ENCODE assay signal across 9 mouse cellular contexts in the genomic region with DNA sequence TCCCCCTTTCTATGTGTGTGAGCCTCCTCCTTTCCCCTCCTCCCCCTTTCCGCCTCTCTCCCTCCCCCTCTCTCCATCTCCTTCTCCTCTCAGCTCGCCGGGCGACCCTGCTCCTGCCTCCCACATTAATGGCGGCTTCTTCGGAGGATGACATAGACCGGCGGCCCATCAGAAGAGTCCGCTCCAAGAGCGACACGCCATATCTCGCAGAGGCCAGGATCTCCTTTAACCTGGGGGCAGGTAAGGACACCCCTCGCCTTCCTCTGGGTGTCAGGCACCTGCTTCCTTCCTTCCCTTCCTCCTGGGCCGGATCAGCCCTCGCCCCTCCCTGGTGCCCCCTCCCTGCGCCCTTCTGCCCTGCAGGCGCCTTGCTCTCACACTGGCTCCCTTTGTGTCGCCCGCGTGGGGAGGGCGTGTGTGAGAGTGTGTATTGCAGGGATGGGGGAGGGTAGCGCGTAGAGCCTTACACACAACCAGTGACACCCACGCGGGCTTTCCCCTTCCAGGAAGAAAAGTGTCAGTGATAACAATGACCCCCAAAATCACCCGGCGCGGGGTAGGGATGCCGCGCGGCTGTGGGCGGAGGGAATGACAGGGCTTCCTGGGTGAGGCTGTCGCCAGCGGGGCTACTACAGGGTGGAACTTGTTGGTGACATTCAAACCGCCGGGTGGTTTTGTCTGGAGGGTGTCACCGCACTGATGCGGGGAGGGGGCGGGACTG. TPM values are rescaled to one million over a fixed set of nuclear protein-coding genes. Genes with fewer than 3 reads are reported as not detected.
DNase-seq lines count a peak whose midpoint lies in the region; ATAC-seq and TF ChIP-seq lines count a peak whose summit lies in the region.
"Had no signal": no experiment of that assay in that cellular context is flagged by ENCODE, and none has a peak within 500 bp of the region (broad histone marks: within the 10 kb centered on the region; RNA-seq: fewer than 3 reads in every experiment).

No protein-coding gene starts in this region.

- no peak for TF ChIP-seq EP300 in heart, postnatal 0 days (IDR thresholded peaks at IDR 0.05; ENCODE audit: low read depth)

- no peak for TF ChIP-seq CTCF in heart, postnatal 0 days (IDR thresholded peaks at IDR 0.05; ENCODE audit: low read depth)
- TF ChIP-seq CTCF in layer of hippocampus, adult 2 months (conservative IDR thresholded peaks at IDR 0.05), result peak; percentile 25; the same call in 1 of the 2 replicates

- no peaks in the 10 kb centered on the region for H3K9me3 ChIP-seq in heart, postnatal 0 days (replicated peaks; ENCODE audit: control insufficient read depth, low read length)

- no peak for ATAC-seq in heart, postnatal 0 days (ENCODE audit: insufficient read depth, low read depth)
- no peak for ATAC-seq in inflammation-experienced regulatory T-cells, adult 6 months
- ATAC-seq: Patski had no signal

- WGBS in heart, postnatal 0 days, result 2% methylated on average over 39 of the region's 39 CpGs

- H3K27me3 ChIP-seq in heart, postnatal 0 days (ENCODE audit: control insufficient read depth, insufficient read depth, low read length), result peaks cover 32% of the 10 kb centered on the region

- H3K36me3 ChIP-seq in heart, postnatal 0 days (replicated peaks; ENCODE audit: control insufficient read depth, insufficient read depth, low read length), result no peaks in the 10 kb centered on the region

- no peaks in the 10 kb centered on the region for H3K4me1 ChIP-seq in heart, postnatal 0 days (ENCODE audit: control insufficient read depth, insufficient read depth)

- H3K9ac ChIP-seq in heart, postnatal 0 days (replicated peaks; ENCODE audit: low read depth, low read length), result no peak overlapping the region

- no peak for DNase-seq in heart, postnatal 0 days (ENCODE audit: low spot score)
- no peak for DNase-seq in heart, postnatal 14 days
- peak; percentile 26 for DNase-seq in Muller cell, postnatal 12 days (ENCODE audit: inconsistent ontology term)
- DNase-seq in embryo, embryonic 11.5 days (ENCODE audit: low read depth, low spot score), result peak; percentile 7
- peak in 1 of 2 experiments; percentile 48 for DNase-seq in layer of hippocampus, adult 2 months (ENCODE audit: low spot score in 2 of 2)
- DNase-seq in retina, adult 2 months (ENCODE audit: low read depth, low spot score), result peak; percentile 64
- DNase-seq in urinary bladder, postnatal 14 days (ENCODE audit: low spot score), result no peak

- H3K4me2 ChIP-seq in heart, postnatal 0 days (ENCODE audit: low read depth, low read length), result peak overlapping the region; percentile 38

- peak overlapping the region; percentile 21; the same call in 1 of the 2 replicates for H3K4me3 ChIP-seq in heart, postnatal 0 days (ENCODE audit: low read depth, low read length)
- peak overlapping the region; percentile 67 for H3K4me3 ChIP-seq in layer of hippocampus, adult 2 months

- no peak overlapping the region for H3K27ac ChIP-seq in heart, postnatal 0 days (ENCODE audit: low read depth)
- H3K27ac ChIP-seq in layer of hippocampus, adult 2 months, result peak overlapping the region; percentile 77

- intact Hi-C loops in heart, postnatal 14 days (cut with DNase I), result no loop called here

RNA-seq across cellular contexts. Expression of gene Phactr1, which starts 29.3 kb away (rescaled TPM):
- 1.6 and 4.0 TPM in 2 replicates for total RNA-seq in heart, postnatal 0 days (2014; rRNA removed; ENCODE audit: low replicate concordance)
- 4.8 and 6.2 TPM in 2 replicates for polyA plus RNA-seq in heart, postnatal 0 days (2015; fragmentation: Nextera tagmentation; extraction: Ambion mirVana)
- total RNA-seq in heart, postnatal 14 days (2021), result 1 to 10 TPM; 7.2 to 7.4 TPM
- total RNA-seq in layer of hippocampus, adult 2 months (2021), result 100 to 1,000 TPM; 307 to 310 TPM
- polyA plus RNA-seq in inflammation-experienced regulatory T-cells, adult 6 months (2017; shearing (Covaris generic)), result under 1 TPM in 1 of 3 experiments, not detected in 2; 0.58 TPM

Comparison
In these comparisons a context has a peak if more than half of its experiments do, and no peak if none do; other contexts are left out.
1. DNase-seq: peak in Muller cell, postnatal 12 days (single experiment), embryo, embryonic 11.5 days (single experiment) and retina, adult 2 months (single experiment); none in heart, postnatal 0 days (single experiment), heart, postnatal 14 days (0 of 2) and urinary bladder, postnatal 14 days (single experiment).
2. RNA of gene Phactr1, which starts 29.3 kb away (total RNA-seq): 307 to 310 TPM in layer of hippocampus, adult 2 months; 7.2 to 7.4 TPM in heart, postnatal 14 days and 1.6 to 4.0 TPM in heart, postnatal 0 days; every median in the first group is over 10 times any median in the second.